Mouse (Mus musculus): ENCODE data around the gene Gm10697.
"Not testable (repeated sequence)": the region's sequence is repeated elsewhere in the genome, so short reads cannot be mapped to it uniquely, and the experiment has no call there.

DNA sequence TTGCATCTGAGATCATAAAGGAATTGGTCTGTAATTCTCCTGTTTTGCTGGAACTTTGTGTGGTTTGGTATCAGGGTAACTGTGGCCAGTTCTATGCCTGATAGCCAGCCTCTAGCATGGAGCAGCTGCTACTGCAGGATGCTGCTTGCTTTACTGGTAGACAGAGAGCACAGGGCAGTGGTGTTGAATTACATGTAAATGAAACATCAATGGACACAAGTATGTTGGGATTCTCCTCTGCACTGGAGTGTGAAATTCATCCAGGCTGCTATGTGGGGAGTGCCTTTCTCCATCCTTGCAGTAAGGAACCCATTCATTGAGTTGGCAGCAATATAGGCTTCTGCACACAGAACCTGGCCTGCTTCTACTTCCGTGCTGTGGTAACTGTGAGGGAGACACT is 34.2 kb downstream of the Gm10697 start:
- not testable (repeated sequence) for TF ChIP-seq POLR2A (IDR thresholded peaks at IDR 0.05; ENCODE audit: borderline replicate concordance, control insufficient read depth, low read depth, low read length); CTCF (IDR thresholded peaks at IDR 0.05; ENCODE audit: control insufficient read depth, insufficient read depth, low read length)

Measured in bone marrow, adult 2 months (tissue).